Mouse (Mus musculus): ENCODE measurements around the gene Psmb9. TPM values are rescaled to one million over a fixed set of nuclear protein-coding genes. Genes with fewer than 3 reads are reported as not detected.
A peak's percentile ranks its signal among the peaks of the same experiment; 100 is the strongest.
"Not testable (repeated sequence)": the region's sequence is repeated elsewhere in the genome, so short reads cannot be mapped to it uniquely, and the experiment has no call there.

Gene Psmb9
- total RNA-seq (2021) = 1 to 10 TPM; 1.3 to 3.1 TPM
- long read RNA-seq, experiment 1, partial matches to known transcripts = 0 of 2 reads
- long read RNA-seq, experiment 1, other reads (novel, unspliced or antisense) = 0 of 2 reads
- long read RNA-seq, experiment 2, partial matches to known transcripts = 1 of 3 reads
- long read RNA-seq, experiment 2, other reads (novel, unspliced or antisense) = 1 of 3 reads

GRCm38 (mm10) chr17:34187261-34187916, at the start of gene Psmb9, which contains the start of gene Tap1:
Psmb9 (minus strand) TSS chr17:34187764.
Tap1 (plus strand) TSS chr17:34187553.
- DNase-seq = peak; percentile 92

GRCm38 (mm10) chr17:34236691-34237090, 49.1 kb upstream of the Psmb9 start:
- no peak for DNase-seq

GRCm38 (mm10) chr17:34234926-34235325, 47.4 kb upstream of the Psmb9 start:
- peak; percentile 66 for DNase-seq

GRCm38 (mm10) chr17:34232021-34232420, 44.5 kb upstream of the Psmb9 start:
- not testable (repeated sequence) for DNase-seq

- not testable (repeated sequence) for DNase-seq
These were observed 43.4 kb upstream of the Psmb9 start for GRCm38 (mm10) chr17:34230971-34231370.

GRCm38 (mm10) chr17:34225911-34226310, 38.3 kb upstream of the Psmb9 start:
- DNase-seq = not testable (repeated sequence)

GRCm38 (mm10) chr17:34225426-34225825, 37.9 kb upstream of the Psmb9 start:
- no peak for DNase-seq

GRCm38 (mm10) chr17:34224816-34225215, 37.3 kb upstream of the Psmb9 start:
- no peak for DNase-seq

GRCm38 (mm10) chr17:34220401-34220800, 32.8 kb upstream of the Psmb9 start:
- not testable (repeated sequence) for DNase-seq

GRCm38 (mm10) chr17:34219801-34220200, 32.2 kb upstream of the Psmb9 start:
- not testable (repeated sequence) for DNase-seq

GRCm38 (mm10) chr17:34219096-34219495, 31.5 kb upstream of the Psmb9 start:
- DNase-seq = not testable (repeated sequence)

GRCm38 (mm10) chr17:34218675-34219074, 31.1 kb upstream of the Psmb9 start:
- DNase-seq = peak; percentile 72

- no peak for DNase-seq
These were observed 30.4 kb upstream of the Psmb9 start for GRCm38 (mm10) chr17:34217986-34218385.

GRCm38 (mm10) chr17:34217216-34217928, 29.8 kb upstream of the Psmb9 start:
- no peak for DNase-seq

- DNase-seq = no peak
These were observed 27.6 kb upstream of the Psmb9 start for GRCm38 (mm10) chr17:34215176-34215575.

GRCm38 (mm10) chr17:34213936-34214335, 26.4 kb upstream of the Psmb9 start:
- no peak for DNase-seq

- DNase-seq = no peak
These were observed 24.3 kb upstream of the Psmb9 start for GRCm38 (mm10) chr17:34211746-34212365.

- no peak for DNase-seq
These were observed 23.0 kb upstream of the Psmb9 start for GRCm38 (mm10) chr17:34210599-34210998.

GRCm38 (mm10) chr17:34209680-34210079, 22.1 kb upstream of the Psmb9 start:
- DNase-seq = no peak

GRCm38 (mm10) chr17:34208421-34208820, 20.9 kb upstream of the Psmb9 start:
- no peak for DNase-seq

- DNase-seq = no peak
These were observed 20.3 kb upstream of the Psmb9 start for GRCm38 (mm10) chr17:34207866-34208265.

GRCm38 (mm10) chr17:34207456-34207855, 19.9 kb upstream of the Psmb9 start:
- DNase-seq = no peak

- DNase-seq = no peak
These were observed 19.2 kb upstream of the Psmb9 start for GRCm38 (mm10) chr17:34206731-34207130.

Measured in gastrocnemius, postnatal 25 days (tissue).